In the genomic region with DNA sequence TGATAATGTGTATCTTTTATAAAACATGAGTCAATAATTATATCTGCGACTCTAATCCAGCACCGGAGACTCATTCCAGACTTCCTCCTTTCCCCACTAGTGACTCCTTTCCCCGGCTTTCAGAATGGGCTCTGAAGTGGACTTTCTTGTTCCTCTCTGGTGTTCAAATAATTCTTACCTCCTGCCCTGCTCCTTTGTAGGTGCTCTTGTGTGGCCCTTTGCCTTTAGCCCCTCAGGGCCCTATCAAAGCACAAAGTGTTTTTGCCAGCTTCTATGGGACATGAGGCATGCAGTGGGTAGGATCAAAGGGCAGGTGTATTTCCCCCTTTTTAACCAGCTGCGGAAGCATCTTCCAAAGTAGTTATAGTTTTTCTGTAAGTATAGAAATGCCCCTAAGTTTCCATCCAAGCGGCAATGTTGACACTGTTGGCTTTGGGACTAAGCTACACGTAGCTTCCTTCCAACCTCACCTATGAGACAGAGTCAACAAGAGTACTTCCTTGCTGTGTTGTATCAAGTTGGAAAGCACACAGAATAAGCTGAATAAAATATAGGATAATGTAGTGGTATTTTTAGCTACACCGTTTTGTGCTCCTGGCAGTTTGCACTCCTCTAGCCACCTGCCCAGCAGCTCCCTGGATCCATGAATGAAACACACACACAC, we compare ENCODE assay signal across 11 mouse cellular contexts.
"Had no signal": no experiment of that assay in that cellular context is flagged by ENCODE, and none has a peak within 500 bp of the region (broad histone marks: within the 10 kb centered on the region; RNA-seq: fewer than 3 reads in every experiment).

No protein-coding gene starts in this region.

- H3K9me3 ChIP-seq: liver, embryonic 13.5 days; megakaryocyte, embryonic 14.5 days had no signal

- DNase-seq: kidney, adult 2 months; kidney, postnatal 14 days; layer of hippocampus, postnatal 36 days; liver, embryonic 13.5 days; lung, postnatal 10 days; midbrain, embryonic 14.5 days; thymus, postnatal 25 days had no signal

- ATAC-seq: intestine, postnatal 0 days had no signal

- H3K9ac ChIP-seq: liver, embryonic 13.5 days had no signal

- H3K36me3 ChIP-seq: liver, embryonic 13.5 days had no signal

- H3K27ac ChIP-seq: left cerebral cortex, adult 2 months; liver, embryonic 13.5 days had no signal

- H3K4me1 ChIP-seq: liver, embryonic 13.5 days; megakaryocyte, embryonic 14.5 days had no signal

- H3K4me2 ChIP-seq: liver, embryonic 13.5 days; midbrain, embryonic 11.5 days had no signal

- H3K27me3 ChIP-seq: liver, embryonic 13.5 days had no signal

- H3K4me3 ChIP-seq: left cerebral cortex, adult 2 months; liver, embryonic 13.5 days; megakaryocyte, embryonic 14.5 days had no signal
